Mouse (Mus musculus): ENCODE measurements around the gene Irgm1.
"Not testable (repeated sequence)": the region's sequence is repeated elsewhere in the genome, so short reads cannot be mapped to it uniquely, and the experiment has no call there.

- TF ChIP-seq CTCF (IDR thresholded peaks at IDR 0.05; ENCODE audit: borderline replicate concordance, extremely low read depth, insufficient read depth, insufficient read length); POLR2A (IDR thresholded peaks at IDR 0.05; ENCODE audit: borderline replicate concordance, extremely low read depth, insufficient read depth, insufficient read length, poor library complexity, severe bottlenecking): not testable (repeated sequence)
Observed at GRCm38 (mm10) chr11:48901567-48901930, 30.1 kb upstream of the Irgm1 start.
